Mouse (Mus musculus): ENCODE data around the gene Hist1h2ag.

The Hist1h2ag gene

DNA sequence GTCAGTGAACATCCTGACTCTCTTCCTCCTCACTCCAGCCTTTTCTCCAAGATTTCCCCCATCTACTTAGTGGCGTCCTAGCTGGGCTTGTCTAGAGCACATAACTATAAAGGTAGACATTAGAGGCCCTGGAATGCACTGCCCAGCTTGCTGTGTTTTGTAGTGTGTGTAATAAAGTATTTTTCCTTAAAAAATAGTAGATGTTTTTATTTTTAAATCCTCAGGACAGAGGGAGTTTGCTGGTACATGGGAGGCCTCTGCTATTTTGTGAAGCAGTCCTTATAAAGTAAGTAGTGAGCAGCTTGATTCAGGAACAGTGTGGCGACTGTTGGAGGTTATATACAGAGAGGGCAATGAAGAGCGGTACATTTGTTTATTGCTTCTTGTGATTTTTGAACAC is 34.0 kb downstream of the Hist1h2ag start:
- DNase-seq (ENCODE audit: low spot score) = no peak

DNA sequence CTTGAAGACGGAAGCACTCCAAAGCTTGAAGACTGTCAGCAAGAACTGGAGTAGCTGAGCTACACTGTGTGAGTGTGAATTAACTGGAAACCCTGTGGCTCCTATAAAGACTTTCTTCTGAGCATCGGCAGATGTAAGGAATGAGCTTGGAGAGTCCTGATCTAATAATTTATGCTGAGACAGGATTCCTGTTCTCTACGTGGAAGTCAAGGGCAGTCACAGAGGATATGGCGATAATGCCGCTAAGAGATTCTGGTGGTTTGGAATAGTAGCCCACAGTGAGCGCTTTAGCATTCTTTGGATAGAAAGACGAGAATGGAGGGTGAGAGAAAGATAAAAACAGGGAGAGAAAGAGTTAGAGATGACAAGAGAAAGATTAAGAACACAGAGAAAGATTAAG is 34.9 kb downstream of the Hist1h2ag start:
- no peak for DNase-seq (ENCODE audit: low spot score)

GRCm38 (mm10) chr13:22007121-22007510 is 35.6 kb downstream of the Hist1h2ag start:
- no peak for DNase-seq (ENCODE audit: low spot score)

- no peak for DNase-seq (ENCODE audit: low spot score)
These were observed 36.2 kb downstream of the Hist1h2ag start for GRCm38 (mm10) chr13:22006334-22007120.

DNA sequence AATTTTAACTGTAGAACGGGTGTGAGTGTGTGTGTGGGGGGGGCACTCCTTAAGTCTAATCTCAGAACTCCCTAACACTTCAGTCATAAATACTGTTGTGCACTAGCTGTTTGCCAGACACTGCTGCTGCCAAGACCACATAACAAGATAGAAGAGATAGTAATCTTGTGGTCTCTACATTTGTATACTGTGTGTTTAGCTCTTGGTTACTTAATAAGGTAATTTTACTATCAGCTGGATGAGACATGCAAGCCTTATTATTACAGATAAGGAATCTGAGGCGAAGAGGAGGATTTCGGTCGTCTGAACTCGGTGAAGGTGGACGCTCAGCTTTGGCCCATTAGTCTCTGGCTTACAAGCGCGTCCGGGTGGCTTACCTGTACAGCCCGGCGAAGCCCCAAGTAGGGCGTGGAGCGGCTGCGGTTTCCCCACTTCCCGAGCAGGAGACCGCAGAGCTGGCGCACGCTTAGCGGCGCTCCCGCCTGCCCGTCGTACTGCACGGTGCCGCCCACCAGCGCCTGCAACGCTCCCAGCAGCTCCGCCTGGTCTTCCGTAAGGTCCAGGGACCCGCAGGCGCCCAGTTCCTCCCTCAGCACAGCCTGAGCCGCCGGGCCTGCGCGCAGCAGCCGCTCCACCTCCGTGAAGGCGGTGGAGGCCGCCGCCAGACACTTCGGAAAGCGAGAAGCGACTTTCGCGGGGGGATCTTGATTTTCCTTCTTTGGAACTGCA is 37.0 kb downstream of the Hist1h2ag start:
- no peak for DNase-seq (ENCODE audit: low spot score)

DNA sequence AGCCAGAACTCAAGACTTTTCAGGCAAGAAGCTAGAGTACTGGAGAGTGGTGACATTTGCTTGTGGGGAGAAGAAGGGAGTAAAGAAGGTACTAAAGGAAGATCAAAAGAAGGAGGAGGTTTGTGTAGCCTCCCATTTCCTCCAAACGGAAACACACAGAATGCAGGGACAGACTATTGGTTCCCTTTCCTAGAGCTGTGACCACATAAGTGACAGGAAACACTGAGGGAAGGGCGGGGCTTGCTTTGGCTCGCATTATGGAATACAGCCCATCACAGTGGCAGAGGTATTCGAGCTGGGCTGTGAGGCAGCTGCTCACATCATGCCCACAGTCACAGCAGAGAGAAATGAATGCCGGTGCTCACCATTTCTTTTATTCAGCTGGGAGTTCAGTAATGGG is 40.9 kb downstream of the Hist1h2ag start:
- DNase-seq (ENCODE audit: low spot score) = no peak

- no peak for DNase-seq (ENCODE audit: low spot score)
These were observed 41.4 kb downstream of the Hist1h2ag start for GRCm38 (mm10) chr13:22001346-22001745.

DNA sequence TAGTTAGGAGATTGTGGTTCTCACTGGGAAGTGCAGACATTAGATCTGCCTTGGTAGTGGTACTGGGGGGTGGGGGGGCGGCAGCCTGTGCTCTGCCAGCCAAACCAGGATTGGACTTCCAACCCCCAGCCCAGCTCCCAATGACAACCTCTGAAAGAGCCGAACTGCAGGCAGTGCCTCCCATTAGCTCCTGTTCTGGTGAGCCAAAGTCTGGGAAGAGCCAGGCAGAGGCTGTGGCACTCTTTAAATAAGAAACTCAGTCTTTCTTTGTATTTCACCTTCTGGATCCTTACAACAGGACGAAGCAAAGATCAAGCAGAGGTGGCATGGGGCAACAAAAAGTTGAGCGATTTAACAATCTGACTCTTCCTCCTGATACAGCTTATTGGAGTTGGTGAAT is 43.6 kb downstream of the Hist1h2ag start:
- DNase-seq (ENCODE audit: low spot score) = no peak

- no peak for DNase-seq (ENCODE audit: low spot score)
These were observed 44.3 kb downstream of the Hist1h2ag start for GRCm38 (mm10) chr13:21998412-21998811.

DNA sequence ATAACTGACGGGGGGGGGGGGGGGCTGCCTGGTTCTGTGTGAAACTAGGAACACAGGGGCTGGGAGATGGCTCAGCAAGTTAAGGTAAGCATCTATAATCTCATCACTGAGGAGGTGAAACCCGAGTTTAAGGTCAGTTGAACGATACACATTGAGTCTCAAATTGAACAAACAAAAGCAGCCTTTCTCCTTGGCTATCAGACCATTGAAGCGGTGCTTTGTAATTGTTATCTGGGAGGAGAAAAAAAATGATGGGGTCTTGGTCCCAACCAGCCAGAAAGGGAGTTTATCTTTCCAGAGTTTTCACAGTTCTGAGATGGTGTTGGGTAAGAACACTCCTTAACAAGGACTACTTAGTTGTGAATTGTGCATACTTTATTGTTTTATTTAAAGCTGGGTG is 44.9 kb downstream of the Hist1h2ag start:
- DNase-seq (ENCODE audit: low spot score) = no peak

DNA sequence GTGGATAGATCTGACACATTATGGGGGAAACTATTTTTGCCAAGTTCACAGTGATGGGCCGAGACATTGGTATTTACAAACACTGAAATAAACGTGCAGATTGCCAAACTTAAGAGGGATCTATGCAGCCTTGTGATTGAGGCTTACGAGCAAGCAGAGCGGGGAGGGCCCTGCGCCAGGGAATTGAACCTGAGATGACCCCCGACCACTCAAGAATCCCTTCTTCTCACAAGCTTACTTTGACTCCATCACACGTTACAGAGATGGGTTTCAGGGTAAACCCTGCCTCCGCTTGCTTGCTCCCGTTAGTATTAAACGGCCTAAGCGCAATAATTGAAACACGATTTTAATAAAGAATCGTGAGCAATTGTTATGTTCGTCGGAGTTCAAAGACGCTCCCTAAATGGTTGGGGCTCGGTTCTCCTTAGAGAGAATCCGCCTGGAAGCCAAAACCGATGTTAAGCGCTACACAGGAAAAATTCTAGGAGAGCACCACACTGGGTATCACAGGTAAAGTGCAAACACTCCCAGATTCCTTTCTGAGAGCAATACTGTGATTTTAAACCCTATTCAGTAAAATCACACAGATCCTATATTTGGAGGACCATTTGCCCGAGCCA is 45.4 kb downstream of the Hist1h2ag start:
- DNase-seq (ENCODE audit: low spot score) = no peak

DNA sequence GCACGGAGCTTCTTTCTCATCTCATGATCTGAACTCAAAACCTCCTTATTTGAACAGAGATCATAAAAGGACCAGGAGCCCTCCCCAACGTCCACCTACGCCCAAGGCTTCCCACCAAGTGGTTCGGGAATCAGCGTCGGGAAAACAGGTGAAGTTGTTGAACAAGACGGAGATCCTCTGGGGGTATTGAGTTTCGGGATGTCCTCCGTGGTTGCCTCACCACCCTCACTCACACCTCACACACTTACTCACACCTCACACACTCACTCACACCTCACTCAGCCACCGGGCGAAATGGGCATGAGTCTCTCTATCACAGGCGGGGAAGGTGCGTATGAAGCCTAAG is 45.9 kb downstream of the Hist1h2ag start:
- DNase-seq (ENCODE audit: low spot score) = no peak

- no peak for DNase-seq (ENCODE audit: low spot score)
These were observed 46.5 kb downstream of the Hist1h2ag start for GRCm38 (mm10) chr13:21996101-21996839.

DNA sequence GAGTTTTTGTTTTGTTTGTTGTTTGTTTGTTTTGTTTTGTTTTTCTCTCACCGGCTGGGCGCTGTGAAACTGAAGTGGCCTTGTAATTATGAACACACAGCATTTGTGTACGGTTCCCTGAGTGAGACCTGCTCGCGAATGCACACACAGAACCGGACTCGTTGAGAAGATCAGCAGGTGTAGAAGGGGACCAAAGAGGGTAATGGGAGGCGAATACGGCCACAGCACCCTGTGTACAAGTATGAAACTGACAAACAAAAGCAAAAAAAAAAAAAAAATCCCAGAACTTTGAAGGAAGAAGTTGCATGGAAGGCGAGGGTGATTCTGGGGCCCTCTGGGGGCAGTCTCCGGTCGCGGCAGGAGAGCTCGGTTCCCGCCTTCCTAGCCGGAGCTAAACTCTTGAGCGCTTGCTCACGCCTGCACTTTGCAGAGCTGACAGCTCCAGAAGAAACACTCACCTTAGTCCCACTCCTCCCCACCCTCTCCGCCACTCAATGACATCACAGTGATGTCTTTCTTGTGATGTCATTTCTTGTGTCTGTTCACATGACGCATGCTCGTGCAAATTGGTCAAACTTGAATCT is 47.3 kb downstream of the Hist1h2ag start:
- peak; percentile 21 for DNase-seq (ENCODE audit: low spot score)

- DNase-seq (ENCODE audit: low spot score) = no peak
These were observed 47.8 kb downstream of the Hist1h2ag start for GRCm38 (mm10) chr13:21994896-21995295.

GRCm38 (mm10) chr13:21993957-21994738 is 48.6 kb downstream of the Hist1h2ag start:
- no peak for DNase-seq (ENCODE audit: low spot score)

- DNase-seq (ENCODE audit: low spot score) = no peak
These were observed 50.2 kb downstream of the Hist1h2ag start for GRCm38 (mm10) chr13:21992550-21992949.
